Mouse (Mus musculus) T-helper 2 cell (primary cell): Measurements from ENCODE around the gene Gm12166.

Source experiments
- in situ Hi-C: fragments of 300-600 bp; cut with MboI, MseI; formaldehyde crosslinking; loops from one replicate; pipeline ENCODE4 v1.15.1; 2025; ENCODE audit warnings: high pct_unique_total_duplicates

Gm12166 gene

DNA sequence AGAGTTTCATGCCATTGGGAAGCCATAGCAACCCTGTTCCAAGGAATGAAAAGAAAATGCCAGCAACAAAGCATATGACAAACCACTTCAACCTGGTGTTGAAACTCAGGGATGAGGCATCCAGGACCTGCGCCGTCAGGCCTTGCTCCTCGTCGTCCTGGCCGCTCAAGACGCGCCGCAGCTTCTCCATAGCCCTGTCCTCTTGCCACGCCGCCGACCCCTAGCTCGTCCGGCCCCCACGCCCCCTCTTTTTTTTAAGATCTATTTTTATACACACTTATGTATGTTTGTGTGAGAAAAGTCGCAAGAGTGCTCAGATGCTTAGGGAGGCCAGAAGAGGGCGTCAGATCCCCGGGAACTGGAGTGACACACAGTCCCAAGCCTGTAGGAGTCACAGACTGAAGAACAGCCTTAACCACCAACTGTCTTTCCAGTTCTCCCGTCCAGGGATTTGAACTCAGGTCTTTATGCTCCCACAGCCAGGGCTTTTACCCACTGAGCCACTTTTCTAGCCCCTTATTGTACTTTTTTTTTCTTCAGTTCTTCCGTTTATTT lies at the start of gene Gm12166:
Gene Gm12166, minus strand, starts transcription at position 217 of the 555 bp plus-strand sequence.
- in situ Hi-C loops, result loop anchor here (10.0 kb wide), 1 partner anchor 83 kb away; no protein-coding TSS in a partner anchor

- in situ Hi-C loops, result no loop called here
These were observed 44.9 kb upstream of the Gm12166 start for GRCm38 (mm10) chr11:46097062-46097461.

DNA sequence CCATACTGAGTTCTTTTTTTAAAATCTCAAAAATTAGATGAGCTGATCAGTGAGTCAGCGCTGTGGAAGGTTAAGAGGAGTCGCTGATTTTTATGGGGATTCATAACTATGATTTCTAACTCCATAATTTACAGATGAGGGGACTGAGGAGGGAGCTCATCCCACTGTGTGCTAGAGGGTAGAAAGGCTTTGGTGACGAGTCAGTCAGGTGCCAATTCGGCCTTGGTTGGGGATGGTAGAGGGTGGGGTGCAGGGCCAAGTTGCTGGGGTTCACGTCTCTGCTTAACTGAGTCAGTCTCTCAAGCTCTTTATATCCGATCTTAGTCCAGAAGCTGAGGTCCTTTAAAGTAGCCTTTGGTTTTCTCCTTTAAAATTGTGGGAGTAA lies 44.1 kb upstream of the Gm12166 start:
- in situ Hi-C loops, result no loop called here

- in situ Hi-C loops, result no loop called here
These were observed 43.5 kb upstream of the Gm12166 start for GRCm38 (mm10) chr11:46095477-46096264.

DNA sequence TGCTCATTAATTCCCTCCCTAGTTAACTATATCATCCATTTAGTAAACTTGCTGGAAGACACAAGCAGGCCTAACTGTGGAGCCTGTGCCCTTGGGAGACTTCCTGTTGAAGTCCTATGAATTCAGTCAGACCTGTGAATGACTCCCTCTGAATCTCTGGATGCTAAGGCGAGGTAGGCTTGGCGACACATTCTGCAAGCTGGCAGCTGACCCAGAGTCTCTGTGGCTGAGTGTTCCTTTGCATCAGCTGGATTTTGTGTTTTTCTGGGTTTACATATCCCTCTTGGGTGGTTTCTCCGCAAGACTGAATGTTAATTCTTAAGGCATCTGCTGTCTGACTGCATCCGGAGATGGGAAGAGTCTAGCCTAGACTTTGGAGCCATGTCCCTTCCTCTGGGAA lies 40.0 kb upstream of the Gm12166 start:
- in situ Hi-C loops, result no loop called here

GRCm38 (mm10) chr11:46090951-46091667 lies 39.0 kb upstream of the Gm12166 start:
- in situ Hi-C loops, result no loop called here

- in situ Hi-C loops, result no loop called here
These were observed 38.1 kb upstream of the Gm12166 start for GRCm38 (mm10) chr11:46090036-46090725.

DNA sequence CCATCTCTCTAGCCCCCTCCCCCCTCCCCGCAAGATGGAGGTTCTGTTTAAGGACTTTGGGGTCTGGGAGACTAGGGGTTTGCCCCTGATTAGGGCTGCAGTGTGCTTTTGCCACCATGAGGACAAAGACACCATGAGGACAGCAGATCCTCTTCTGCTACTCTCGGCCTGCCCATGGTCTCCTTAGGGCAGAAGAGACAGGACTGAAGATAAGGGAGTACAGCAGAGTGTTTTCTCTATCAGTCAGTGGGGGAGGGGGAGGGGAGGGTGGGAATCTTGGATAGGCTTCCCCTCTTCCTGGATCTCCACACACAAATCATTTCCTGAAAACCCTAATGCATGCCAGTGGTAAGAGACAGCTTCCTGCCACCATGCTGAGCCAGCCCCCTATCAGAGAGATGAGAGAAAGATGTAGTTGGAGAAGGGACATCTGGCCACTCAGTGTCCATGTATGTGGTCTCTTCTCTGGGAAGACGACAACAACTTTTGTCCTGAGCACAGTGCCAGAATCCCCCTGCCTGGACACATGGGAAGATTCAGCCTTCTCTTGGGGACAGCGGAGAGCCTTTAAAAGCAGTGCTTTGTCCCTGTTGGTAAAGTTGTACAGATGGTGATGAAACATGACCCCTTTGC lies 37.1 kb upstream of the Gm12166 start:
- in situ Hi-C loops, result loop anchor here (10.0 kb wide), 1 partner anchor 376 kb away; no protein-coding TSS in a partner anchor

DNA sequence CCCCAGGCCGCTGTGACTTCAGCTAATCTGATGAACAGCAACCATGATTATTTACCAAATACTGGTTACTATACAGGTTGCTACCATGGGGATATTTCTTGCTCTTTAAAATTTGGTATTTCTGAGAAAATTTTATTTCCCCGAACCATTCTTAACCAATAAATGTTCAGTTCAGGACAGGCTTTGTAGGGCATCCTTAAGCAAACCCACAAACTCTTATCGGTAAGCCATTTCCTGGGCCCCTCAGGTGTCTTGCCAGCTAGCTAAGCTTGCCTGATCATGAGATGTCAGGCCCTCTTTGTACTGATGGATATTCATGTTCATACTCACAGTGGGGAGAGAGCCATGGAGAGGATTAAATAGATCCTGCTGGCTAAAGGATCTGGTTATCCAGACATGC lies 34.3 kb upstream of the Gm12166 start:
- in situ Hi-C loops, result loop anchor here (10.0 kb wide), 1 partner anchor 378 kb away; no protein-coding TSS in a partner anchor

DNA sequence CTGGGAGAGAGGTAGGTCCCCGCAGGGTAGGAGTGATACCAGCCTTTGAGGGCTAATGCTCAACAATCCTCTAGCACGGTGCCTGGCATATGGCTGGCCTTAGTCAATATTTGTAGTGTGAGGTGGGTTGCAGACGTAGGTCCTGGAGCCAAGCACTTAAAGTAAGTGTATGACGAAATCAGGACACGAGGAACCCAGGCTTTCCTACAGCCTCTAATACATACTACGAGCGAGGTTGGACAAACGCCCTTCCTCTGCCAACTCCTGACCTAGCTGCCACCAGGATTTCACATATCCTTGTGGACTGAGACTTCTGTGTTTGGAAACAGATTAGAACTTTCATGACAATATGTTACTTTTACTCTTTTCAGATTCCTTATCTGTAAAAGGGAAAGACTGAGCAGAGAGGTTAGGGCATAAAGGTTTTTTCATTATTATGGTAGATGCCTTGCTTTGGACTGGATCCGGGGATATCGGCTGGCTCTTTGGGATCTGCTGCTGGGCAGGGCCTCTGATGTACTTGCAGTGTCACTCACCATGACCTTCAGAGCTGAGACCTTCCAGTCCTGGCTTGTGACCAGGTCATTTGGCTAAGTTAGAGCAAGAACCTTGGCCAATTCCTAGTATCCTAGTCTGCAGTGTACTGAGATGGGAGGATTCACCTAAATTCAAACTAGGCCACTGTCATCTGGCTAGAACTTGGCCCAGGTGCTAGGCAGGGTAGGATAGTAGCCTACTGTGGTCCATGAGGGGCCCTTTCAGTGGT lies 33.5 kb upstream of the Gm12166 start:
- in situ Hi-C loops, result loop anchor here (10.0 kb wide), 1 partner anchor 379 kb away; no protein-coding TSS in a partner anchor

- in situ Hi-C loops, result loop anchor here (10.0 kb wide), 1 partner anchor 380 kb away; no protein-coding TSS in a partner anchor
These were observed 32.4 kb upstream of the Gm12166 start for GRCm38 (mm10) chr11:46084568-46084967.

GRCm38 (mm10) chr11:46083835-46084444 lies 31.8 kb upstream of the Gm12166 start:
- in situ Hi-C loops, result loop anchor here (10.0 kb wide), 1 partner anchor 381 kb away; no protein-coding TSS in a partner anchor

DNA sequence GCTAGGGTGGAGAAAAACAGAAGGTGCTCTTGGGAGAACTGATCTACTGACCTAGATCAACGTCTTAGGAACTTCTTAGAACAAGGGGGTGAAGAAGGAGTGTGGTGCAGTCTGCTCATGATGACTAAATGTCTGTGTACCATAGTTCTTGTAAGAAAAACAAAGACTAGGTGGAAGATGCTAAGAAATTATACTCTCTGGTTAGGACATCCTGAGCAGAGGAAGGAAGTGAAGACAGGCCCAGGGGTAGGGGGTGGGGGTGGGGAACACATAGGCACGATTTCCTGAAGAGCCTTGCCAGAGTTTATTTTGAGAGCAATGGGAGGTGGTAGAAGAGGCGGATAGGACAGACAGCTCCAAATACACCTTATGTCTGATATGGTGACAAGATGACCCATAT lies 31.3 kb upstream of the Gm12166 start:
- in situ Hi-C loops, result loop anchor here (10.0 kb wide), 1 partner anchor 381 kb away; no protein-coding TSS in a partner anchor

- in situ Hi-C loops, result loop anchor here (10.0 kb wide), 1 partner anchor 384 kb away; no protein-coding TSS in a partner anchor
These were observed 29.0 kb upstream of the Gm12166 start for GRCm38 (mm10) chr11:46081075-46081474.

DNA sequence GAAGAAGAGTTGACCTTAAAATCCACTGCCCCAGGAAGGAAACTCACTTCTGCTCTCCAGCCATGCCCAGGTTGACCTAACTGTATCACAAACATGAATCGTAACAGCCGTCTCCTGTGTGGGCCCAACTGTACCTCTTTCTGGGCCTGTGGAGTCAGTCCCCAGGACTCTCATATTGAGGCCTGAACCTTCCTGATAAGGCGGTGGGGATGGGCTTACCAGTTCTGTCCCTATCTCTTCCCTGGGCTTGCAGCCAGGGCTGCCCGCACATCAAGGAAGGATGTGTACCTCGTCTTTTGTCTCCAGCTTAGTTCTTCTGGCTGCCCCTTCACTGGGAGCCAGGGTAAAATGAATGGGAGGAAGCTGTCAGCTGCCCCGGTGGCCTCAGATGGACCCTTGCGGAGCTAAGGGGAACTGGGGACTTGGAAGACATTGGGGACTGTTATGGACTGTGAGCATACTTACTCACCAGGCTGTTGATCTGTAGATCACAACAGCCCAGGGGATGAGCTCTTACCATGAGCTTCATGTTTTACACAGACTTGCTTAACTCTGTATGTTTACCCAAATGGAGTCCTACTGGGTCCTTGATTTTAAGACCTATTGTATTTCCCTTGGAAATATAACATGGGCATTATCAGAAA lies 25.7 kb upstream of the Gm12166 start:
- in situ Hi-C loops, result no loop called here

GRCm38 (mm10) chr11:46077304-46077703 lies 25.2 kb upstream of the Gm12166 start:
- in situ Hi-C loops, result no loop called here

GRCm38 (mm10) chr11:46076442-46077158 lies 24.5 kb upstream of the Gm12166 start:
- in situ Hi-C loops, result no loop called here

- in situ Hi-C loops, result no loop called here
These were observed 23.4 kb upstream of the Gm12166 start for GRCm38 (mm10) chr11:46075507-46075906.
